Mouse (Mus musculus) hindbrain, postnatal 0 days (tissue): ENCODE measurements at regions not wholly inside any gene's neighbourhood (a gene's known extent, or its start where the extent isn't known, plus 50 kb on each side); places are given as distances from the start of the nearest gene placed in this dataset.
A peak's percentile ranks its signal among the peaks of the same experiment; 100 is the strongest.

Source experiments
- ATAC-seq: fragments of 200-750 bp; cut with Nextera tagmentation; 2 replicates; pipeline ENCODE4 v1.8.0; 2017; ENCODE audit warnings: mild to moderate bottlenecking, moderate TSS enrichment, moderate library complexity
- DNase-seq: peaks from one replicate; pipeline ENCODE4 v3.0.0-alpha.2; 2015; ENCODE audit warnings: low spot score
- H3K27ac ChIP-seq: fragments of 300-500 bp; sonication (generic); 2 replicates; pipeline ENCODE4 v1.5.1; 2014; ENCODE audit warnings: mild to moderate bottlenecking
- H3K27me3 ChIP-seq: fragments of 300-500 bp; sonication (generic); 2 replicates; pipeline ENCODE4 v1.6.1; 2014; ENCODE audit warnings: low read length, mixed read lengths; ENCODE audit not compliant: insufficient read depth
- H3K36me3 ChIP-seq: fragments of 300-500 bp; sonication (generic); 2 replicates; pipeline ENCODE4 v1.6.1; 2014; ENCODE audit warnings: low read length, mixed read lengths; ENCODE audit not compliant: insufficient read depth
- H3K4me1 ChIP-seq: fragments of 300-500 bp; sonication (generic); 2 replicates; pipeline ENCODE4 v1.6.1; 2014; ENCODE audit warnings: antibody characterized with exemption, low read length, mixed read lengths; ENCODE audit not compliant: insufficient read depth
- H3K4me2 ChIP-seq: fragments of 300-500 bp; sonication (generic); 2 replicates; pipeline ENCODE4 v1.6.1; 2014; ENCODE audit warnings: low read depth, mild to moderate bottlenecking, low read length, moderate library complexity, mixed read lengths
- H3K4me3 ChIP-seq: fragments of 300-500 bp; sonication (generic); 2 replicates; pipeline ENCODE4 v1.5.1; 2014; ENCODE audit warnings: low read length
- H3K9ac ChIP-seq: fragments of 300-500 bp; sonication (generic); replicated peaks from 2 replicates; pipeline ENCODE4 v1.6.1; 2014; ENCODE audit warnings: mild to moderate bottlenecking, low read length, moderate library complexity, mixed read lengths
- H3K9me3 ChIP-seq: fragments of 300-500 bp; sonication (generic); 2 replicates; pipeline ENCODE4 v1.6.1; 2016; ENCODE audit warnings: low read length, mixed read lengths
- CTCF ChIP-seq: IDR thresholded peaks from 2 replicates; pipeline ENCODE4 v1.5.1; 2016; ENCODE audit warnings: antibody characterized with exemption, control low read depth, low read depth
- WGBS: fragments of 180-500 bp; shearing (Covaris S2); extraction: QIAGEN DNeasy Blood & Tissue Kit; methylation state at CpG from one replicate; pipeline ENCODE4 v1.1.7; 2014; 5-methylcytosine and 5-hydroxymethylcytosine counted together

GRCm38 (mm10) chr17:16637463-16637862 lies 426.4 kb upstream of the Zfp960 start:
- H3K27me3 ChIP-seq: no peaks in the 10 kb centered on the region
- no peaks in the 10 kb centered on the region for H3K4me1 ChIP-seq
- no peak for DNase-seq

DNA sequence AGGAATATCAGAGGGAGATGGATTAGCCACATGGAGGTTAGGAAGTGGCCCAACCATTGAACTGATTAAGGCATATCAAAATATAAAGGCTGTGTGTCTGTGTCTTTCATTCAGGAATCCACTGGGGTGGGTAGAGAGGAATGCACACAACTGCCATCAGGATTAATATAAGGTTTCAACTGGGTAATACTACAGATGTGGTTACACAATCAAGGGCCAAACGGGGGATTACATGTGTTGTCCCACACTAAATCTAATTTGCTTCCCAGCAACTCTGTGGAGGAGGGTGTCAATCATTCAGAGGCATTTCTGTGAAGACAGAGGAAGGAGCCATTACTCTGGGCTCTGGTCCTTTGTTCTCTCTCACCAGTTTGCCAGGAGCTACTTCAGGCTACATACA lies 416.0 kb upstream of the Zfp960 start:
- Histone ChIP-seq H3K4me1 (no peaks in the 10 kb centered on the region), H3K36me3 (no peaks in the 10 kb centered on the region), H3K9ac (no peak overlapping the region), H3K9me3 (no peaks in the 10 kb centered on the region), H3K27me3 (no peaks in the 10 kb centered on the region), H3K27ac (no peak overlapping the region), H3K4me3 (no peak overlapping the region), H3K4me2 (no peak overlapping the region)
- 33% methylated on average over 1 of the region's 1 CpGs for WGBS
- ATAC-seq (no peak), DNase-seq (no peak)
- TF ChIP-seq CTCF: no peak

More at GRCm38 (mm10) chr17:16637463-16637862, 426.4 kb upstream of the Zfp960 start:
- Histone ChIP-seq H3K4me2 (no peak overlapping the region), H3K9ac (no peak overlapping the region), H3K9me3 (no peaks in the 10 kb centered on the region), H3K27ac (no peak overlapping the region), H3K4me3 (no peak overlapping the region), H3K36me3 (no peaks in the 10 kb centered on the region)
- TF ChIP-seq CTCF: no peak
- no peak for ATAC-seq

DNA sequence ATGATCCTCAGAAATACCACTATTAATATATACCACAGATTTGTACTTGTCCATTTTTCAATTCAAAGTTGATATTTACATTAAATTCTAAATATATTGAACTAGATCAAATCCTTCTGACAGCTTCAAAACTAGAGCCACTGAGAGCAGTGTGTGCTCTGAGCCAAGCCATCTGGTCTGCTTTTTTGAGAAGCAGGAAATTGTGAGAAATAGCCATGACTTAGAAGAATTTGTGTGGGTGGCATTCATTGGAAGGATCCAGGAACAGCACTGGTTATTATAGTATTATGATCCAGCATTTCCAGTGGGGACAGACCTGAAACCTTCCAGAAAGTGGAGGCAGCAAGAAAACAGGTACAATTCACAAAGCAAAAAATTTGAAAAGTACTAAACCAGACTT lies 398.7 kb upstream of the Zfp960 start:
- Histone ChIP-seq H3K27me3 (no peaks in the 10 kb centered on the region), H3K4me1 (no peaks in the 10 kb centered on the region), H3K9me3 (no peaks in the 10 kb centered on the region), H3K4me3 (no peak overlapping the region), H3K9ac (no peak overlapping the region), H3K4me2 (no peak overlapping the region), H3K36me3 (no peaks in the 10 kb centered on the region), H3K27ac (no peak overlapping the region)
- ATAC-seq: no peak
- DNase-seq: no peak
- no peak for TF ChIP-seq CTCF

DNA sequence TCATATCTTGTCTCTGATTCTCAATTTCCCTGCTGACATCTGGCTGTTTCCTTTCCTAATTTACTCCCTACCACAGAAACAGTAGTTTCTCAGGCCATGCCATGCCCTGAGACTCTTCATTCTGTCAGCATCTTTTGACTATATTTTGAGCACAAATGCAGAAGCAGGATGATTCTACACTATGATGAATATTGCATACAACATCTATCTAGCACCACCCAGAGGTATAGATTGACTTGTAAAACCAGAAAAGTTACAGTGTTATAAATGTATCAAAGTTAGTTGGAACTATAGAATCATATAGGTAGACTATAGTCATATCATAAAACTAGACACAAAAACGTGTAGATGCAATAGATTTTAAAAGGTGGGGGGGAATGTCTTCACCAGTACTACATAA lies 396.3 kb upstream of the Zfp960 start:
- Histone ChIP-seq H3K9ac (no peak overlapping the region), H3K27me3 (no peaks in the 10 kb centered on the region), H3K4me3 (no peak overlapping the region), H3K9me3 (no peaks in the 10 kb centered on the region), H3K4me1 (no peaks in the 10 kb centered on the region), H3K36me3 (no peaks in the 10 kb centered on the region), H3K27ac (no peak overlapping the region), H3K4me2 (no peak overlapping the region)
- DNase-seq: peak; percentile 40
- ATAC-seq: 0 out of 2 replicates have a peak, but pooled peaks have one; percentile 55
- WGBS: 66% methylated on average over 1 of the region's 1 CpGs
- TF ChIP-seq CTCF: peak; percentile 53

DNA sequence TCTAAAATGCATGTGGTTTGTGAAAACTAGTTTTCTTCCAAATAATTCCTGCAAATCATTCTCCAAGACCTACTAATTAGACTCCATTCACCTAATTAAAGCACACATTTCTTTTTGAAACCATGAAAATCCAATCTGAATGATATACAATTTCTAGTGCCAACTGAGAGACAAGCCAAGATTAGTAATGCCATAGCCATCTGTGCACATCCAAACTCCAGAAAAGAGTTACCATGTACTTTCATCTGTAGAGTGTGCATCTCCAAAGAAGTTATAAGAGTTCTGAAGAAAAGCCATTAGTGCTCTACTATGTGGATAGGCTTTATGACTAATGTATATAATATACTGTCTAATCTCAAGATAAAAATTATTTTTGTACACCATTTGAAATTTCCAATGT lies 359.7 kb upstream of the Zfp960 start:
- H3K9me3 ChIP-seq: no peaks in the 10 kb centered on the region
- no peak overlapping the region for H3K9ac ChIP-seq
- no peak for TF ChIP-seq CTCF
- H3K4me1 ChIP-seq: no peaks in the 10 kb centered on the region
- H3K27ac ChIP-seq: no peak overlapping the region
- ATAC-seq (no peak), DNase-seq (no peak)
- H3K4me3 ChIP-seq: no peak overlapping the region
- H3K27me3 ChIP-seq: no peaks in the 10 kb centered on the region
- no peak overlapping the region for H3K4me2 ChIP-seq
- H3K36me3 ChIP-seq: no peaks in the 10 kb centered on the region

DNA sequence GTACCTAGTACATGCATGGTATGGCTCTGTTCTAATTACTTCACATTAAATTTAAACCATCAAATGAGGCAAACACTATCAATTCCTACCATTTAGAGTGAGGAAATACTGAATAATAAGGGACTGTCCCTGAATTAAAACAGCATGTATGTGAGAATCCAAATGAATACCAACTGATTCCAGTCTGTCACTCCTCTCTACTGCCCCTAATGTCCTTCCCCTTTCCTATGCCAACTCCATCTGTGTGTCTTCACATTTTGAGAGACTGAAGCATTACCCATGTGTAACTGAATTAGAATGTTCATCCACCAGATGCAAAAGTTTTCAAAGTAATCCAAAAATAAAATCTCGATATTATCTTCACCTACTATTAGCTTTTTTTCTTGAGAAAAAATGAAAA lies 358.0 kb upstream of the Zfp960 start:
- 80% methylated on average over 1 of the region's 1 CpGs for WGBS
- Histone ChIP-seq H3K9ac (no peak overlapping the region), H3K27me3 (no peaks in the 10 kb centered on the region), H3K9me3 (no peaks in the 10 kb centered on the region), H3K36me3 (no peaks in the 10 kb centered on the region), H3K4me1 (no peaks in the 10 kb centered on the region), H3K4me2 (no peak overlapping the region), H3K27ac (no peak overlapping the region), H3K4me3 (no peak overlapping the region)
- no peak for ATAC-seq
- TF ChIP-seq CTCF: no peak
- DNase-seq: no peak

- Histone ChIP-seq H3K4me3 (no peak overlapping the region), H3K36me3 (no peaks in the 10 kb centered on the region), H3K27ac (no peak overlapping the region), H3K4me1 (no peaks in the 10 kb centered on the region), H3K9me3 (no peaks in the 10 kb centered on the region), H3K9ac (no peak overlapping the region), H3K27me3 (no peaks in the 10 kb centered on the region), H3K4me2 (no peak overlapping the region)
- TF ChIP-seq CTCF: no peak
- no peak for DNase-seq
- ATAC-seq: no peak
- 90% methylated on average over 2 of the region's 2 CpGs for WGBS
These were observed 337.0 kb upstream of the Zfp960 start for GRCm38 (mm10) chr17:16726904-16727303.
